Mouse (Mus musculus) megakaryocyte, embryonic 14.5 days (primary cell): ENCODE data around the gene Magi2. TPM values are rescaled to one million over a fixed set of nuclear protein-coding genes. Genes with fewer than 3 reads are reported as not detected.

Experiments
- H3K27me3 ChIP-seq: replicated peaks from 2 replicates; pipeline ENCODE3; 2012; ENCODE audit warnings: inconsistent platforms
- H3K36me3 ChIP-seq: replicated peaks from 2 replicates; pipeline ENCODE3; 2012; ENCODE audit warnings: low read length, inconsistent platforms, mixed read lengths
- H3K4me1 ChIP-seq: 2 replicates; pipeline ENCODE4 v1.6.1; 2012; ENCODE audit warnings: inconsistent platforms
- H3K4me3 ChIP-seq: replicated peaks from 2 replicates; pipeline ENCODE3; 2012; ENCODE audit warnings: moderate library complexity, mild to moderate bottlenecking, inconsistent platforms
- H3K9me3 ChIP-seq: 2 replicates; pipeline ENCODE4 v1.6.1; 2012; ENCODE audit warnings: inconsistent platforms
- FLI1 ChIP-seq: IDR thresholded peaks from 2 replicates; pipeline ENCODE4 v1.6.1; 2012; ENCODE audit warnings: low read length, inconsistent platforms, mixed read lengths
- GATA1 ChIP-seq: IDR thresholded peaks from 3 replicates; pipeline ENCODE4 v1.6.1; 2012; ENCODE audit warnings: mixed read lengths, low read length, inconsistent platforms, borderline replicate concordance
- polyA plus RNA-seq: library from polyadenylated mRNA; stranded (reverse); fragments of >175 nt; gene quantifications from 2 replicates; pipeline ENCODE4 v1.2.3, GENCODE M21; 2012; ENCODE audit warnings: low replicate concordance; ENCODE audit not compliant: insufficient read depth

Gene Magi2
- polyA plus RNA-seq, 1 experiment = 0.02 TPM

- peaks cover 23% of the 10 kb centered on the region for H3K4me1 ChIP-seq
- H3K9me3 ChIP-seq = peaks cover 7% of the 10 kb centered on the region
- no peaks in the 10 kb centered on the region for H3K36me3 ChIP-seq
- peak overlapping the region; percentile 87 for H3K4me3 ChIP-seq
- TF ChIP-seq GATA1 (no peak), FLI1 (no peak)
- H3K27me3 ChIP-seq = peaks cover 51% of the 10 kb centered on the region
Measured at GRCm38 (mm10) chr5:19907381-19907982, 680.6 kb downstream of the Magi2 start.

GRCm38 (mm10) chr5:19907983-19908705, 681.3 kb downstream of the Magi2 start:
- Histone ChIP-seq H3K4me3 (peak overlapping the region; percentile 87), H3K36me3 (no peaks in the 10 kb centered on the region), H3K27me3 (peaks cover 48% of the 10 kb centered on the region), H3K9me3 (peaks cover 7% of the 10 kb centered on the region), H3K4me1 (peaks cover 23% of the 10 kb centered on the region)
- TF ChIP-seq FLI1 = no peak
- TF ChIP-seq GATA1 = no peak

- no peak for TF ChIP-seq FLI1
- no peak for TF ChIP-seq GATA1
- Histone ChIP-seq H3K27me3 (peaks cover 47% of the 10 kb centered on the region), H3K4me3 (peak overlapping the region; percentile 83), H3K36me3 (no peaks in the 10 kb centered on the region), H3K9me3 (peaks cover 5% of the 10 kb centered on the region), H3K4me1 (peaks cover 23% of the 10 kb centered on the region)
Measured at GRCm38 (mm10) chr5:19908706-19909060, 681.8 kb downstream of the Magi2 start.

- Histone ChIP-seq H3K4me1 (peaks cover 23% of the 10 kb centered on the region), H3K9me3 (peaks cover 4% of the 10 kb centered on the region), H3K4me3 (peak overlapping the region; percentile 83), H3K27me3 (peaks cover 45% of the 10 kb centered on the region), H3K36me3 (no peaks in the 10 kb centered on the region)
- TF ChIP-seq GATA1 = no peak
- TF ChIP-seq FLI1 = no peak
Measured at GRCm38 (mm10) chr5:19909071-19909470, 682.2 kb downstream of the Magi2 start.

- peaks cover 23% of the 10 kb centered on the region for H3K4me1 ChIP-seq
Measured at GRCm38 (mm10) chr5:19909664-19910063, 682.8 kb downstream of the Magi2 start.

GRCm38 (mm10) chr5:19932102-19932501, 705.3 kb downstream of the Magi2 start:
- no peak for TF ChIP-seq GATA1
- TF ChIP-seq FLI1 = no peak
- H3K36me3 ChIP-seq = no peaks in the 10 kb centered on the region
- no peak overlapping the region for H3K4me3 ChIP-seq
- H3K9me3 ChIP-seq = no peaks in the 10 kb centered on the region
- peaks cover 43% of the 10 kb centered on the region for H3K27me3 ChIP-seq
- H3K4me1 ChIP-seq = peaks cover 7% of the 10 kb centered on the region

More at GRCm38 (mm10) chr5:19909664-19910063, 682.8 kb downstream of the Magi2 start:
- Histone ChIP-seq H3K4me3 (no peak overlapping the region), H3K9me3 (peaks cover 4% of the 10 kb centered on the region), H3K27me3 (peaks cover 45% of the 10 kb centered on the region), H3K36me3 (no peaks in the 10 kb centered on the region)
- no peak for TF ChIP-seq GATA1
- TF ChIP-seq FLI1 = no peak

- Histone ChIP-seq H3K36me3 (no peaks in the 10 kb centered on the region), H3K4me3 (no peak overlapping the region), H3K27me3 (peaks cover 46% of the 10 kb centered on the region), H3K9me3 (no peaks in the 10 kb centered on the region), H3K4me1 (peaks cover 7% of the 10 kb centered on the region)
- TF ChIP-seq GATA1 = no peak
- TF ChIP-seq FLI1 = no peak
Measured at GRCm38 (mm10) chr5:19933190-19933589, 706.4 kb downstream of the Magi2 start.

GRCm38 (mm10) chr5:19951102-19951501, 724.3 kb downstream of the Magi2 start:
- H3K36me3 ChIP-seq = no peaks in the 10 kb centered on the region
- no peak overlapping the region for H3K4me3 ChIP-seq
- no peaks in the 10 kb centered on the region; the same call in 1 of the 2 replicates for H3K9me3 ChIP-seq
- H3K4me1 ChIP-seq = peaks cover 7% of the 10 kb centered on the region; the same call in 1 of the 2 replicates
- peaks cover 4% of the 10 kb centered on the region for H3K27me3 ChIP-seq
- TF ChIP-seq FLI1 = no peak
- TF ChIP-seq GATA1 = no peak

- Histone ChIP-seq H3K27me3 (no peaks in the 10 kb centered on the region), H3K4me1 (no peaks in the 10 kb centered on the region), H3K9me3 (no peaks in the 10 kb centered on the region), H3K36me3 (no peaks in the 10 kb centered on the region), H3K4me3 (no peak overlapping the region)
- no peak for TF ChIP-seq GATA1
- TF ChIP-seq FLI1 = no peak
Measured at GRCm38 (mm10) chr5:19964113-19964512, 737.3 kb downstream of the Magi2 start.

GRCm38 (mm10) chr5:19972736-19973135, 745.9 kb downstream of the Magi2 start:
- Histone ChIP-seq H3K4me1 (peaks cover 3% of the 10 kb centered on the region; the same call in 1 of the 2 replicates), H3K27me3 (no peaks in the 10 kb centered on the region), H3K36me3 (no peaks in the 10 kb centered on the region), H3K9me3 (0 out of 2 replicates have a peak, but pooled peaks cover 3% of the 10 kb centered on the region), H3K4me3 (no peak overlapping the region)
- TF ChIP-seq GATA1 = no peak
- no peak for TF ChIP-seq FLI1
